Mouse (Mus musculus) midbrain, embryonic 16.5 days (tissue): ENCODE results near the gene Susd4. TPM values are rescaled to one million over a fixed set of nuclear protein-coding genes. Genes with fewer than 3 reads are reported as not detected.

Experiments
- polyA plus RNA-seq: library from polyadenylated mRNA; unstranded; fragments of >200 nt; fragmentation: Nextera tagmentation; extraction: Ambion mirVana; gene quantifications from 2 replicates; pipeline ENCODE4 v1.2.1, GENCODE M21; 2015

The Susd4 gene
- polyA plus RNA-seq, 1 experiment from 2014 or later, result 89.4 TPM

Other genes starting within 250 kb of the Susd4 start
- 84.5 and 89.8 TPM in 2 replicates for gene Capn2, start 246.3 kb upstream of the Susd4 start, polyA plus RNA-seq
- gene Capn8, start 198.9 kb upstream of the Susd4 start, polyA plus RNA-seq, result 0.14 and 0.21 TPM in 2 replicates
- gene Ccdc185, start 14.7 kb upstream of the Susd4 start, polyA plus RNA-seq, result not detected in 2 replicates
- gene Tlr5, start 190.9 kb downstream of the Susd4 start, polyA plus RNA-seq, result 0.06 and 0.20 TPM in 2 replicates